Mouse (Mus musculus) layer of hippocampus, postnatal 25 days (tissue): Measurements from ENCODE around the gene Tmprss11f. TPM values are rescaled to one million over a fixed set of nuclear protein-coding genes. Genes with fewer than 3 reads are reported as not detected.
A peak's percentile ranks its signal among the peaks of the same experiment; 100 is the strongest.
"Not testable (repeated sequence)": the region's sequence is repeated elsewhere in the genome, so short reads cannot be mapped to it uniquely, and the experiment has no call there.

Experiments used
- DNase-seq, 2 experiments: peaks; one replicate each; pipeline ENCODE4 v3.0.0; 2022; ENCODE audit warnings: mixed read lengths in 2 of 2, low spot score in 1 of 2; ENCODE audit errors: extremely low spot score in 1 of 2
- total RNA-seq, 2 experiments: library from RNA; stranded (reverse); gene quantifications; 2 replicates each; pipeline ENCODE4 v1.2.3; 2021

Tmprss11f gene
- not detected for total RNA-seq

GRCm38 (mm10) chr5:86632324-86632723, at the start of gene Tmprss11f:
Gene Tmprss11f (minus strand): TSS chr5:86632424.
- DNase-seq: no peak

- DNase-seq: no peak
These were observed 44.0 kb upstream of the Tmprss11f start, which contains the start of gene Tmprss11b for GRCm38 (mm10) chr5:86676262-86676661. Gene Tmprss11b (minus strand): TSS chr5:86676362.

GRCm38 (mm10) chr5:86649185-86649584, 17.0 kb upstream of the Tmprss11f start:
- peak in 1 of 2 experiments; percentile 55 for DNase-seq

DNA sequence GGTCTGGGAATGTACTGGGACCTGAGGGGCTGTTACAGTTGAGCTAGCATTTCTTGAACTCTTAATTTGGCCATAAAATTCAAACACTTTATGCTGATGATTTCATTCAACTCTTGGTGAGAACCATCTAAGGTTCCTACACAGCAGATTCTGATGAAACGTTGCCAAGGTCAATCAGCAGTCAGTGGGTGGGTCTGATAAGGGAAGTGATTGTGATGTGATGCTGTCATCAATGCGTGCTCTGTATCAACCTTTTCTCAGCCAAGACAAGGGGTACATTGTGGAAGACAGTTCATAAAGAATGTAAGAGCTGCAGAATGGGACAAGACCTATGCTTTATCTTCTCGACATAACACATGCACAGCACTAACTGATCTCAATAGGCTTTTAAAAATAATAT, 8.6 kb upstream of the Tmprss11f start:
- DNase-seq: no peak

DNA sequence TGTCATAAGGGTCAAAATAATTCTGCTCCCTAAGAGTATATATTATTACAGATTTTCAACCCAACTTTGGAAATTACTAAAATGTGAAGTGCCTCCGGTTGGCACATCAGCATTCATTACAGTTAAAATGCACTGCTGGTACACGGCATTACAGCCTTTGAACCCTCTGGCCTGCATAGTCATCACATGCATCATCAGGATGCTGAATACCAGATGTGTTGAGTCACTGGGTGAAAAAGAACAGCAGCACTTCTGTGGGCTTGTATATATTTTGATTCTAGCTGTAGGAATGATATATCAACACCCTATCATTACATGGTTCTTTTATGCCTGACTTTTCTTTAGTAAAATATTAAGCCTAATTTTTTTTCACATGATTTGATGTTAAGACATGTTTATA, 1.5 kb downstream of the Tmprss11f start:
- no peak for DNase-seq

DNA sequence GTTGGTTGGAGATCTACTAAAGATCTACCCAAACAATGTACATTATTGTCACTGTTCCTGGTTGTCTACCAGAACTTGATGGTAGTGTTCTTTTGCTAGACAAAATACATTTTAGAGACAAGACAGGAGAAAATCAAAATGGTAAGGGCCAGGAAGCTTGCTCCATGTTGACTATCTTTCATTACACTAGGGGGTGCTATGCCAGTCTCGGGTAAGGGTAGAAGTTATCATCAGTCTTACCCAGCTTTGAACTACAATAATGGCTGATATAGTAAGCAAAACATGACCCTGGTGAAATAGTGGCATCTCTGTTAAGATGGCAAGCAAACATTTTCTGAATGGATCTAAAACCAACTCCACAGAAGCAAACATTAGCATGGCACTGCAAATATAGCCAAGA, 10.4 kb downstream of the Tmprss11f start:
- DNase-seq: no peak

DNA sequence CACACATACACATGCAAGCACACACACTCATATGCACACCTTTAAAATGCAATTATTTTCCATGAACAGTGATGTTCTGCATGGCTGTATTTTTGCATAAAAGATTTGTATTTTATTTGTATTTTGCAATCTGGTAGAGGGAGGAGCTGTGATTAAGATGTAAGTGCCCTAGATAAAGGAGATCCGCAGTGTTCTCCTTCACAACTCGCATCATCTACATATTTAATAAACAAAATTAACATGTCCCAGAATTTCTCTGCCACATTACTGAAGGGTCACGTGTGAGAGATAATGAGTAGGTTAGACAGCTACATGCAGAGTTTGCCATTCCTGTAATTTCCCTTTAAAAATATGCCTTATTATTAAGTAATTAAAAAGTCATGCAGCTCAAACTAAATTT, 46.3 kb downstream of the Tmprss11f start:
- DNase-seq: no peak

- DNase-seq: no peak
These were observed 49.6 kb downstream of the Tmprss11f start for GRCm38 (mm10) chr5:86582618-86583017.

DNA sequence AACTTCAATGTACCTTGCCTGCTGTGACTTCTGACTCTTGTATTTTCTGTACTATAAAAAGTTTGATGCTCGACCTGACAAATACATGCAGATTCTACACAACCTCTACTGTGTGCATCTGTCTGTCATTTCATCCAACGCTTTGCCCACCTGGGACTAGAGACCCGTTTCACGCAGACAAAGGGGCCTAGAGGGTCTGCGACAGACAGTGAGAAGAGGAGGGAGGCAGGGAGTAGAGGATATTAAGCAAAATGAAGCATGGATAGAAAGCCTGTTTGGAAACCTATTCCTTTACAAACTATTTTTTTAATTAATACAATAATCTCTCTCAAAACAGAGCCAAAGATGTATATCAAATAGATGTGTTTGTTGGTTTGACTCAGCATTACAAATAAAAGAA, 50.2 kb downstream of the Tmprss11f start:
- no peak for DNase-seq

DNA sequence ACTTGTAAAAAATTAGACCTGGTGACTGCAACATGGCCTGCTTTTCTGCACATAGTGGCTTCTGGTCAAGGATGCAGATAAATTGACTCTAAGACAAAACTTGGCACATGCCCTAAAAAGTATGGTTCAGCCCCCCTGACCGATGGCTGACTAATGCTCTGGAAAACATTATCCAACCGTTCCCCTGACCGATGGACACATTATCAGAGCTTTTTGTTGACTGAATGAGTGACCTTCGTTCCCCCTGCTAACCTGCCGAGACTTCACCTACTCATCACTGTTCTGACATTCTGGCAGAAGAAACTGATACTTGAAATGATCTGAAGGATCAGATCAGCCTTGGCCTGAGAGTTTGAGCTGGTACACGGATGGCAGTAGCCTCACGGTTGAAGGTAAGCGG, 53.5 kb downstream of the Tmprss11f start:
- DNase-seq: not testable (repeated sequence)

DNA sequence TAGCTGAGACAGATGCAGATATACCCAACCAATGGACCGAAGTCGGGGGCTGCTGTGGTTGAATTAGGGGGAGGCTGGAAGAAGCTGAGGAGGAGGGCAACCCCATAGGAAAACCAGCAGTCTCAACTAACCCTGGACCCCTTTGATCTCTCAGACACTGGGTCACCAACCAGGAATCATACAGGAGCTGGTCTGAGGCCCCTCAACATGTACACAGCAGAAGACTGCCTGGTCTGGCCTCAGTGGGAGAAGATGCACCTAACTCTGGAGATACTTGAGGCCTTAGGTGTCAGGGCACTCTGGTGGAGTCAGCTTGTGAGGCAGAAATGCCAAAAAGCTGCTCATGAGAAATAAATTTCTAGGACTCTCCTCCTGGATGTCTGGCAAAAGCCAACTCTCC, 85.5 kb downstream of the Tmprss11f start:
- no peak for DNase-seq

GRCm38 (mm10) chr5:86540601-86541000, 91.6 kb downstream of the Tmprss11f start:
- DNase-seq: no peak

GRCm38 (mm10) chr5:86528725-86529124, 103.5 kb downstream of the Tmprss11f start:
- DNase-seq: peak in 1 of 2 experiments; percentile 6

- no peak for DNase-seq
These were observed 113.7 kb downstream of the Tmprss11f start, which contains the start of gene Tmprss11g for GRCm38 (mm10) chr5:86518500-86518899. Gene Tmprss11g (minus strand): TSS chr5:86518600.

DNA sequence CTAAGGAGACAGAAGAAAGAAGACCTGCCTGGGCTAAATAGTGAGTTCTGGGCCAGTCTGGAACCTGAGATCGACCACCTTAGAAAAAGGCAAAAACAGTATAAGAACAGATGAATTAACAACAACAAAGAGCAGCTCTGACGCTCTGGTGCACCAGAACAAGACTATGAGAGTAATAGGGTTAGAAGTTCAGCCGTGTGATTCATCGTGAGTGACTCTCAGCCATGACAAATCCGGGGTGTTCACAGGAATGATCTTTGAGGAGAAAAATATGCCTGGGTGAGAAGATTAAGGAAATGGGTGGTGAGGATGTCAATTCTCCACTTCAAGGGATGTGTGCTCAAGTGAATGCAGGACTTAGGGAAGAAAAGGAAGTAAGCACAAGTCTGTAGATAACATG, 120.7 kb downstream of the Tmprss11f start:
- no peak for DNase-seq

DNA sequence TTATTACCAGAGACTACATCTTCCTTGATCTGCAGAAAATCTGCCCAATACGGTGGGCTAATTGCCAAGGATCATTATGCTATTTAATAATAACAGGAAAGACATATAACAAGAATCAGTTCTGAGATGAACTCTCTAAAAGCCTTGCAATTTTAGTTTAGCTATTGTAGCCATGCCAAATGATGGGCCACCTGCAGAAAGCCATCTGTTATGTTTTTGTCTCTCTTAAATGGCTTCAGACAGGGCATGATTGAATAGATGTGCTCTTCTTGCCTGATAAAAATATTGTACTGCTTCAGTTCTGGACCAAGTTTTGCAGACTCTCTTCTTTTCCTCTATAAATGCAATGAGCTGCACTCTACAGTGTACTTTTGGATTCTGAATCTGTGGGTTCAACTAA, 138.8 kb downstream of the Tmprss11f start:
- no peak for DNase-seq

DNA sequence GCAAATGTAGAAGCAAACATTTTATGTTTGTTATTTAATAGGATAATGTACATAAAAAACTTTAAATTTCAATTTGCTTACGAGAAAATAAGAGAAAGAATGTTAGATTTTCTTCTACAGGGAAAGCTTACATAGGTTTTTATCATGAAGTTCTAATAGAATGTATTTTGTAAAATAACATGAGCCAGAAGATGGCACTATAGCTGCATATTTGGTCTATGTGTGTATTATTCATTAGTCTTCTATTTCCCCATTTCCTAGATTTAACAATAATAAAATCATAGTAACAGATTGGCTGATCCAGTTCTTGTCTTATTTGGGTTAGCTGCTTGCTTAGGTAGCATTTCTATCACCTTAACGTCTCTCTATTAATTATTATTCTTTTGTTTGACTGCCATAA, 149.7 kb downstream of the Tmprss11f start:
- no peak for DNase-seq

- DNase-seq: no peak
These were observed 150.2 kb downstream of the Tmprss11f start for GRCm38 (mm10) chr5:86482031-86482430.

GRCm38 (mm10) chr5:86473859-86474258, 158.4 kb downstream of the Tmprss11f start:
- DNase-seq: no peak
